Mouse (Mus musculus) kidney, embryonic 14.5 days (tissue): ENCODE results near the gene Prn. TPM values are rescaled to one million over a fixed set of nuclear protein-coding genes. Genes with fewer than 3 reads are reported as not detected.

Experiments used
- ATAC-seq: fragments of 200-750 bp; cut with Nextera tagmentation; 2 replicates; pipeline ENCODE4 v1.8.0; 2017; ENCODE audit warnings: moderate number of reproducible peaks, mild to moderate bottlenecking, moderate TSS enrichment, moderate library complexity; ENCODE audit not compliant: low FRiP score, low TSS enrichment
- H3K27ac ChIP-seq: fragments of 300-500 bp; sonication (generic); 2 replicates; pipeline ENCODE4 v1.5.1; 2014; ENCODE audit warnings: low read depth, mild to moderate bottlenecking, low read length, moderate library complexity, mixed read lengths
- H3K27me3 ChIP-seq: fragments of 300-500 bp; sonication (generic); 2 replicates; pipeline ENCODE4 v1.6.1; 2014; ENCODE audit warnings: mild to moderate bottlenecking, low read length; ENCODE audit not compliant: control insufficient read depth, insufficient read depth
- H3K36me3 ChIP-seq: fragments of 300-500 bp; sonication (generic); 2 replicates; pipeline ENCODE4 v1.6.1; 2014; ENCODE audit warnings: low read length, mixed read lengths; ENCODE audit not compliant: control insufficient read depth, insufficient read depth
- H3K4me1 ChIP-seq: fragments of 300-500 bp; sonication (generic); 2 replicates; pipeline ENCODE4 v1.6.1; 2014; ENCODE audit warnings: low read length, mixed read lengths; ENCODE audit not compliant: control insufficient read depth, insufficient read depth
- H3K4me2 ChIP-seq: fragments of 300-500 bp; sonication (generic); replicated peaks from 2 replicates; pipeline ENCODE4 v1.6.1; 2014; ENCODE audit warnings: low read depth, mild to moderate bottlenecking, low read length
- H3K4me3 ChIP-seq: fragments of 300-500 bp; sonication (generic); 2 replicates; pipeline ENCODE4 v1.5.1; 2014; ENCODE audit warnings: mild to moderate bottlenecking, low read length
- H3K9ac ChIP-seq: fragments of 300-500 bp; sonication (generic); 2 replicates; pipeline ENCODE4 v1.6.1; 2014; ENCODE audit warnings: low read depth, mild to moderate bottlenecking, low read length, moderate library complexity
- H3K9me3 ChIP-seq: fragments of 300-500 bp; sonication (generic); 2 replicates; pipeline ENCODE4 v1.6.1; 2016; ENCODE audit warnings: low read length; ENCODE audit not compliant: control insufficient read depth
- WGBS: fragments of 180-500 bp; shearing (Covaris S2); extraction: QIAGEN DNeasy Blood & Tissue Kit; methylation state at CpG from one replicate; pipeline ENCODE4 v1.1.7; 2014; 5-methylcytosine and 5-hydroxymethylcytosine counted together
- polyA plus RNA-seq: library from polyadenylated mRNA; unstranded; fragments of >200 nt; fragmentation: Nextera tagmentation; extraction: Ambion mirVana; gene quantifications from 2 replicates; pipeline ENCODE4 v1.2.1, GENCODE M21; 2014

The Prn gene
- polyA plus RNA-seq, 1 experiment from 2014 or later: not detected

- WGBS: 75% methylated on average over 4 of the region's 4 CpGs
- no peak for ATAC-seq
- Histone ChIP-seq H3K9ac (no peak overlapping the region), H3K4me3 (no peak overlapping the region), H3K4me2 (no peak overlapping the region), H3K27me3 (no peaks in the 10 kb centered on the region), H3K4me1 (no peaks in the 10 kb centered on the region), H3K27ac (no peak overlapping the region), H3K36me3 (no peaks in the 10 kb centered on the region), H3K9me3 (no peaks in the 10 kb centered on the region)
These were observed 28.0 kb upstream of the Prn start for GRCm38 (mm10) chr2:131881766-131882165.

DNA sequence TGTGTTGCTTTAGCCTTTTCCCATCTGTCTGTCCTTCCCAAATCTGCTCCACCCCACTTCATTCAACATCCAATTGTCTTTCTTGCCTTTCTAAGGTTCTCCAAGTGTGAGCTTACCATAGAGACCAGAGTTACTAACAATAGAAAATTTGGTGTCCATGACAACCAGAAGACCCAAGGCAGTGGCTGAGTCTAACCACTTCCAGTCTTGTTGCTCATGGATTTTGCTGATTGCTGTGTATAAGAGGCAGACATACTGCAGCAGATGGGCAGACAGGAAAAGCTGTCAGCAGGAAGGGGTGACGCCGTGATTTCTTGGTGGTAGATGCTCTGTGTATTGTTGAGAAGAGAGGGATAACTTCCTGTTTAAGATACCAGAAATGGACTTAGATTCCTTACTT is 26.6 kb upstream of the Prn start:
- no peaks in the 10 kb centered on the region for H3K27me3 ChIP-seq
- no peak for ATAC-seq
- H3K4me3 ChIP-seq: no peak overlapping the region
- no peak overlapping the region for H3K27ac ChIP-seq
- H3K4me2 ChIP-seq: no peak overlapping the region
- H3K9me3 ChIP-seq: no peaks in the 10 kb centered on the region
- H3K36me3 ChIP-seq: no peaks in the 10 kb centered on the region
- no peaks in the 10 kb centered on the region for H3K4me1 ChIP-seq
- no peak overlapping the region for H3K9ac ChIP-seq
- WGBS: 76% methylated on average over 2 of the region's 2 CpGs

DNA sequence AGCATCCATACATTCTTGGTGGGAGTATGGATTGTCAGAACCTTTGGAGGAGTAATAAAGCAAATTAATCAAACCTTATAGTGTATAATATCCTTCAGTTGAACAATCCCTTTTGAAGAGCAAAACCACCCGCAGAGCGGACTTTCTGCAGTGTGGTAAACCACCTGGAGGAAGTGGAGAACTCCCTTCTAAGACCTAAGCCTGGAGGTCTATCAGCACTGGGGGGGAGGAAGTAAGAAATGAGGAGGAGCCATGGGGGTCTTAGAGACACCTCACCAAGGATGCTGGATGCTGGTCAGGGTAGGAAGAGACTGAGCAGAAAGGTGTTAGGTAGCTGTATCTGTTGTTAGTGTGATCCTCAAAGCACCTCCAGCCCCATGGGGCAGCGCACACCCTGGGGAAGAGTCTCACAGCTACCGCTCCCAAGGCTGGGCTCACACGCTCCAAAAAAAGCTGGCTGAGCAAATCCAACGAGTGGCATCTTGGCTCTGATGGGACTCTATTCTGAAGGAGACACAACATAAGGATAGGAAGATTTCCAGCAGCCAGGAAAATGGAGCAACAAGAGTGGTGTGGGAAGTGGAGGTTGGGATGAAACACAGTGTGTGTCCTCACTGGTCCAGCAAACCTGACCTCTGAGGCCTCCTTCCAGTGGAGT is 23.1 kb upstream of the Prn start:
- H3K4me1 ChIP-seq: no peaks in the 10 kb centered on the region
- H3K4me3 ChIP-seq: no peak overlapping the region
- no peaks in the 10 kb centered on the region for H3K9me3 ChIP-seq
- H3K4me2 ChIP-seq: no peak overlapping the region
- H3K9ac ChIP-seq: no peak overlapping the region
- no peak for ATAC-seq
- WGBS: 85% methylated on average over 6 of the region's 6 CpGs
- no peaks in the 10 kb centered on the region for H3K27me3 ChIP-seq
- no peaks in the 10 kb centered on the region for H3K36me3 ChIP-seq
- H3K27ac ChIP-seq: no peak overlapping the region

GRCm38 (mm10) chr2:131888233-131888632 is 21.5 kb upstream of the Prn start:
- no peak overlapping the region for H3K4me2 ChIP-seq
- H3K27ac ChIP-seq: no peak overlapping the region
- no peak for ATAC-seq
- H3K9me3 ChIP-seq: no peaks in the 10 kb centered on the region
- 83% methylated on average over 7 of the region's 7 CpGs for WGBS
- H3K27me3 ChIP-seq: no peaks in the 10 kb centered on the region
- no peak overlapping the region for H3K9ac ChIP-seq
- no peaks in the 10 kb centered on the region for H3K4me1 ChIP-seq
- no peaks in the 10 kb centered on the region for H3K36me3 ChIP-seq
- no peak overlapping the region for H3K4me3 ChIP-seq

DNA sequence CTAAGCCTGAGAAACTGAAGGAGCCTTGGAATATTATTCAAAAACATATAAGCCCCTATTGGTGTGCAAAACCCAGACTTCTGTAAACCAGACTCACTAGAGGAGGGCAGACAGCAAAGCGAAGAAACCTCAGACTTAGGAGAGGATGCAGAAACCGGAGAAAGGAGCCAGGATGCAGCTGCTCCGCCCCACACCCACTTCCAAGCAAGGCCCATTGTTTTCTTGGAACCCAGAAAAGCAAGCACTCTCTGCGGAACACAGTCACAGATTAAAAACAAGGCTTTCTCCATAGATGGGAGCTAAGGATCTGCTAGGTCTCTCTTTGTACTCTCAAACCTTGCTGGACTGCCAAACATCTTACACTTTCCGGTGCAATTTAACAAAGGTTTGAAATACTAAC is 17.2 kb upstream of the Prn start:
- WGBS: 44% methylated on average over 5 of the region's 5 CpGs
- ATAC-seq: no peak
- Histone ChIP-seq H3K4me2 (no peak overlapping the region), H3K9me3 (no peaks in the 10 kb centered on the region), H3K4me1 (no peaks in the 10 kb centered on the region), H3K4me3 (no peak overlapping the region), H3K27me3 (no peaks in the 10 kb centered on the region), H3K9ac (no peak overlapping the region), H3K36me3 (no peaks in the 10 kb centered on the region), H3K27ac (no peak overlapping the region)

- H3K36me3 ChIP-seq: no peaks in the 10 kb centered on the region
- no peak overlapping the region for H3K4me2 ChIP-seq
- H3K4me3 ChIP-seq: no peak overlapping the region
- H3K27ac ChIP-seq: no peak overlapping the region
- no peak for ATAC-seq
- no peaks in the 10 kb centered on the region for H3K4me1 ChIP-seq
- no peaks in the 10 kb centered on the region for H3K27me3 ChIP-seq
- WGBS: 89% methylated on average over 2 of the region's 2 CpGs
- H3K9ac ChIP-seq: no peak overlapping the region
- no peaks in the 10 kb centered on the region for H3K9me3 ChIP-seq
These were observed 14.7 kb upstream of the Prn start for GRCm38 (mm10) chr2:131895106-131895505.

- no peak for ATAC-seq
- Histone ChIP-seq H3K27ac (no peak overlapping the region), H3K9ac (no peak overlapping the region), H3K4me2 (no peak overlapping the region), H3K27me3 (no peaks in the 10 kb centered on the region), H3K4me3 (no peak overlapping the region), H3K4me1 (no peaks in the 10 kb centered on the region), H3K36me3 (no peaks in the 10 kb centered on the region), H3K9me3 (no peaks in the 10 kb centered on the region)
- 89% methylated on average over 4 of the region's 4 CpGs for WGBS
These were observed 13.7 kb upstream of the Prn start for GRCm38 (mm10) chr2:131896011-131896410.

- no peak overlapping the region for H3K27ac ChIP-seq
- no peak overlapping the region for H3K4me3 ChIP-seq
- H3K27me3 ChIP-seq: no peaks in the 10 kb centered on the region
- no peak for ATAC-seq
- 92% methylated on average over 12 of the region's 12 CpGs for WGBS
- no peaks in the 10 kb centered on the region for H3K36me3 ChIP-seq
- H3K9ac ChIP-seq: no peak overlapping the region
- no peaks in the 10 kb centered on the region for H3K4me1 ChIP-seq
- no peaks in the 10 kb centered on the region for H3K9me3 ChIP-seq
- H3K4me2 ChIP-seq: no peak overlapping the region
These were observed 12.2 kb upstream of the Prn start for GRCm38 (mm10) chr2:131897336-131898109.

DNA sequence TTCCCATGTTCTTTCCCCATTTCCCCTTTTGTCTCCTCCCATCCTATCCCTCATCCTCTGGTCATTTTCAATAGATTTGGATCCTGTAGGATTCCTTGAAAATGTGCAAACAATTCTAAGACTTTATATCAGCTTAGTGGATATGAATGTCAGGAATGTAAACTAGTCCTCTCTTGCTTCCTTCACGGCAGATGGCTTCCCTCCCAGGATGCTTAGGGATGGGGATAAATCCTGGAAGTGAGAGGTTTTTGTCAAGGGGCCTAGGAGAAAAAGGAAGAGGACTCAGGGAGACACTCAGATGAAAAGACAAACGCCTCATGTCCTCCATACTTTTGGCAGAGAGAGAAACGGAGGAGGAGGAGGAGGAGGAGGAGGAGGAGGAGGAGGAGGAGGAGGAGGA is 7.3 kb upstream of the Prn start:
- no peaks in the 10 kb centered on the region for H3K9me3 ChIP-seq
- no peak overlapping the region for H3K4me3 ChIP-seq
- no peaks in the 10 kb centered on the region for H3K36me3 ChIP-seq
- H3K4me2 ChIP-seq: no peak overlapping the region
- H3K27ac ChIP-seq: no peak overlapping the region
- H3K4me1 ChIP-seq: no peaks in the 10 kb centered on the region
- WGBS: 40% methylated on average over 2 of the region's 3 CpGs
- no peaks in the 10 kb centered on the region for H3K27me3 ChIP-seq
- ATAC-seq: no peak
- H3K9ac ChIP-seq: no peak overlapping the region
